Mouse (Mus musculus): ENCODE results near the gene Meis1. TPM values are rescaled to one million over a fixed set of nuclear protein-coding genes. Genes with fewer than 3 reads are reported as not detected.

Meis1 gene
- polyA plus RNA-seq, 1 experiment from 2014 or later, result 178 TPM

GRCm38 (mm10) chr11:19015731-19016461 is 2.9 kb downstream of the Meis1 start:
- peaks cover 1% of the 10 kb centered on the region; the same call in 1 of the 2 replicates for H3K4me1 ChIP-seq (replicated peaks; ENCODE audit: control insufficient read depth, insufficient read depth, low read length)
- peak overlapping the region; percentile 74 for H3K4me3 ChIP-seq (replicated peaks; ENCODE audit: low read length)
- peak overlapping the region; percentile 93 for H3K4me2 ChIP-seq (replicated peaks)
- H3K27ac ChIP-seq, result peak overlapping the region; percentile 99
- DNase-seq (ENCODE audit: low spot score) (peak; percentile 55), ATAC-seq (ENCODE audit: low FRiP score) (no peak)
- H3K9me3 ChIP-seq (ENCODE audit: control insufficient read depth, low read length), result no peaks in the 10 kb centered on the region
- peak overlapping the region; percentile 100 for H3K9ac ChIP-seq
- WGBS, result under 1% methylated on average over 37 of the region's 37 CpGs
- peaks cover 38% of the 10 kb centered on the region for H3K36me3 ChIP-seq (replicated peaks; ENCODE audit: control insufficient read depth, insufficient read depth)
- H3K27me3 ChIP-seq (ENCODE audit: control insufficient read depth, insufficient read depth, low read length), result no peaks in the 10 kb centered on the region

DNA sequence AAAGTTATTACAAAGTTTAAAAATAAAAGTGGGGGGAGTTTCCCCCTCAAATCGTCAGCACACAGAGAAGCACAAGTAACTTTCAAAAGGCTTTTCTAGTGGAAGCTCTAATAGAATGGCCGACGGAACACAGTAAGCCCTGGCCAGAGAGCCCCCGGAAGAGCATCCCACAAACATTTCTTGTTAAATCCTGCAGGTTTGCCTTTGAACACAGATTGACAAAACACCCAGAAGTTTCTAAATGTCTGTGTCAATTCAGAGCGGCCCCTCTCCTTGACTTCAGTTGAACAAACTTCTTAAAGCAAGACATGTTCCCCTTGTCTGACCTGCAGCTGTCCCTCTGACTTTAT is 3.4 kb downstream of the Meis1 start:
- WGBS, result under 1% methylated on average over 5 of the region's 5 CpGs
- H3K9ac ChIP-seq, result peak overlapping the region; percentile 100
- peak overlapping the region; percentile 74 for H3K4me3 ChIP-seq (replicated peaks; ENCODE audit: low read length)
- peak; percentile 48 for DNase-seq (ENCODE audit: low spot score)
- ATAC-seq (ENCODE audit: low FRiP score), result no peak
- H3K9me3 ChIP-seq (ENCODE audit: control insufficient read depth, low read length), result no peaks in the 10 kb centered on the region
- peaks cover 44% of the 10 kb centered on the region for H3K36me3 ChIP-seq (replicated peaks; ENCODE audit: control insufficient read depth, insufficient read depth)
- H3K27me3 ChIP-seq (ENCODE audit: control insufficient read depth, insufficient read depth, low read length), result no peaks in the 10 kb centered on the region
- H3K4me2 ChIP-seq (replicated peaks), result peak overlapping the region; percentile 93
- peak overlapping the region; percentile 99 for H3K27ac ChIP-seq
- peaks cover 4% of the 10 kb centered on the region; the same call in 1 of the 2 replicates for H3K4me1 ChIP-seq (replicated peaks; ENCODE audit: control insufficient read depth, insufficient read depth, low read length)

- WGBS, result 1% methylated on average over 35 of the region's 35 CpGs
- H3K9me3 ChIP-seq (ENCODE audit: control insufficient read depth, low read length), result no peaks in the 10 kb centered on the region
- peaks cover 11% of the 10 kb centered on the region; the same call in 1 of the 2 replicates for H3K4me1 ChIP-seq (replicated peaks; ENCODE audit: control insufficient read depth, insufficient read depth, low read length)
- H3K9ac ChIP-seq, result peak overlapping the region; percentile 100
- H3K4me3 ChIP-seq (replicated peaks; ENCODE audit: low read length), result peak overlapping the region; percentile 74
- ATAC-seq (ENCODE audit: low FRiP score) (no peak), DNase-seq (ENCODE audit: low spot score) (no peak)
- H3K4me2 ChIP-seq (replicated peaks), result peak overlapping the region; percentile 93
- peak overlapping the region; percentile 99 for H3K27ac ChIP-seq
- H3K27me3 ChIP-seq (ENCODE audit: control insufficient read depth, insufficient read depth, low read length), result no peaks in the 10 kb centered on the region
- H3K36me3 ChIP-seq (replicated peaks; ENCODE audit: control insufficient read depth, insufficient read depth), result peaks cover 46% of the 10 kb centered on the region
Observed at GRCm38 (mm10) chr11:19014441-19015161, 4.2 kb downstream of the Meis1 start.

DNA sequence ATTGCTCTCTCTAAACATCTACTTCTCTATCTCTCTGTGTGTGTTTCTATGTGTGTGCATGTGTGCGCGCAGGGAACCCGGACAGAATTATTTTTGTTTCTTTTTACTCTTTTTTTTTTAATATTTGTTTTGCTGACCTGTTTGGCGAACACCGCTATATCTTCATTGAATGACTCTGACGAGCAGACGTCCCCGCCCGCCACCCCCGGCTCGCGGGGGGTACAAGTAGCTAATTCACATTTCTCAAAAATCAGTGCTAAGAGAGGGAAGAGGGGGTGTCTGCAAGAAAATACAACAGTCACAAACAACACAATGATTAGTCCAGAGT is 4.7 kb downstream of the Meis1 start:
- Histone ChIP-seq H3K27ac (peak overlapping the region; percentile 99), H3K27me3 (ENCODE audit: control insufficient read depth, insufficient read depth, low read length) (no peaks in the 10 kb centered on the region), H3K4me2 (replicated peaks) (peak overlapping the region; percentile 93), H3K4me3 (replicated peaks; ENCODE audit: low read length) (peak overlapping the region; percentile 74), H3K9ac (peak overlapping the region; percentile 100), H3K9me3 (ENCODE audit: control insufficient read depth, low read length) (no peaks in the 10 kb centered on the region), H3K36me3 (replicated peaks; ENCODE audit: control insufficient read depth, insufficient read depth) (peaks cover 46% of the 10 kb centered on the region), H3K4me1 (replicated peaks; ENCODE audit: control insufficient read depth, insufficient read depth, low read length) (peaks cover 12% of the 10 kb centered on the region; the same call in 1 of the 2 replicates)
- WGBS, result 8% methylated on average over 12 of the region's 12 CpGs
- DNase-seq (ENCODE audit: low spot score) (no peak), ATAC-seq (ENCODE audit: low FRiP score) (no peak)

GRCm38 (mm10) chr11:19013141-19014112 is 5.4 kb downstream of the Meis1 start:
- WGBS, result 9% methylated on average over 25 of the region's 25 CpGs
- H3K4me1 ChIP-seq (replicated peaks; ENCODE audit: control insufficient read depth, insufficient read depth, low read length), result peaks cover 18% of the 10 kb centered on the region; the same call in 1 of the 2 replicates
- DNase-seq (ENCODE audit: low spot score), result peak; percentile 50

GRCm38 (mm10) chr11:19012463-19013115 is 6.2 kb downstream of the Meis1 start:
- Histone ChIP-seq H3K9me3 (ENCODE audit: control insufficient read depth, low read length) (no peaks in the 10 kb centered on the region), H3K4me3 (replicated peaks; ENCODE audit: low read length) (peak overlapping the region; percentile 74), H3K27ac (peak overlapping the region; percentile 99), H3K27me3 (ENCODE audit: control insufficient read depth, insufficient read depth, low read length) (no peaks in the 10 kb centered on the region), H3K9ac (peak overlapping the region; percentile 100), H3K36me3 (replicated peaks; ENCODE audit: control insufficient read depth, insufficient read depth) (peaks cover 46% of the 10 kb centered on the region), H3K4me2 (replicated peaks) (peak overlapping the region; percentile 93), H3K4me1 (replicated peaks; ENCODE audit: control insufficient read depth, insufficient read depth, low read length) (peaks cover 25% of the 10 kb centered on the region)
- whole genome bisulfite sequencing, result 16% methylated on average over 2 of the region's 2 CpGs
- ATAC-seq (ENCODE audit: low FRiP score) (no peak), DNase-seq (ENCODE audit: low spot score) (peak; percentile 58)

More at GRCm38 (mm10) chr11:19013141-19014112, 5.4 kb downstream of the Meis1 start:
- peak overlapping the region; percentile 93 for H3K4me2 ChIP-seq (replicated peaks)
- peak overlapping the region; percentile 99 for H3K27ac ChIP-seq
- H3K27me3 ChIP-seq (ENCODE audit: control insufficient read depth, insufficient read depth, low read length), result no peaks in the 10 kb centered on the region
- peaks cover 46% of the 10 kb centered on the region for H3K36me3 ChIP-seq (replicated peaks; ENCODE audit: control insufficient read depth, insufficient read depth)
- H3K4me3 ChIP-seq (replicated peaks; ENCODE audit: low read length), result peak overlapping the region; percentile 74
- peak overlapping the region; percentile 100 for H3K9ac ChIP-seq
- no peak for ATAC-seq (ENCODE audit: low FRiP score)
- no peaks in the 10 kb centered on the region for H3K9me3 ChIP-seq (ENCODE audit: control insufficient read depth, low read length)

DNA sequence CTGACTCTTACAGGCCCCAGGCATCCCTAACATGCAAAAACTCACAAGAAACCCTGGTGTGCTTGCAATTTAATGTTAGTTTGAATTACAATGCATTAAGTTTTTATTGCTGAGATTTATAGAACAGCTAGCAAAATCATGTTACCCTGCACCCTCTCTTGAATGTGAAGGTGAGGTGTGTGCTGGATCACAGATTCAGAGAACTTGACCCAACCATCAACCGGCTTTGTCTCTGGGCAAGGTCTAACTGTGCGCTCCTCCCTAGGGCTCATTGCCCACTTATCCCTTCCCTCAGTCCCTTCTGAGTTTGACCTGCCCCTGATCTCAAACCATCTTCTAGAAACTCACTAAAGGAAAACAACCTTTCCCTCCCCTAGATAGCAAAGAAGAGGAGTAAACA is 6.8 kb downstream of the Meis1 start:
- H3K4me2 ChIP-seq (replicated peaks), result peak overlapping the region; percentile 93

DNA sequence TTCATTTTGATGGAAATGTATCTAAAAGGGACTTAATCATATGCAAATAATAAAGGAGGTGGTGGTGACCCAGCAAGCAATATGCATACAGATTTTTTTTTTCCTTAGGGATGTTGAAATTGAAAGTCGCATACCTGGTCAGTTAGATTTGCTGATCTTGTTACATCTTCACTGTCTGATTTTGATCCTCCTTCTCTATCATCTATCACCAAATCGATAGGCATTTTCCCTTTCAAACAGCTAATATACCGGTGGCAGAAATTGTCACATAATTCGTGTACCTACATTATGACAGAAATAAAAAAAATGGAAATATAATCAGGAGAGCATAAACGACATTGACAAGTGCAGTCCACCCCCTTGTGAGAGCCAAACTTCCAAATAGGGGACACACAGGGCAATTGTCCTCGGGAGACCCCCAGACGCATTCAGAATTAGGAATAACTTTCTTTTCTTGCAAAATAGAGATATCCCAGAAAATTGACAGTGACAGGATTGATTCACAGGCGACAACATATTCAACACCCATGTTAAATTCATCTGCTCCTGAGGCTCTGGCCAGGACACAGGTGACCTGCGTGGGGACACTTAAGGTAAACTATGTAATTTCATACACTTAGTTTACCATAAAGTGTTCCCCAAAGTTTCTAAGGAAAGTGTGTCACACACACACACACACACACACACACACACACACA is 7.5 kb downstream of the Meis1 start:
- WGBS, result 18% methylated on average over 9 of the region's 9 CpGs
- no peaks in the 10 kb centered on the region for H3K27me3 ChIP-seq (ENCODE audit: control insufficient read depth, insufficient read depth, low read length)
- peaks cover 38% of the 10 kb centered on the region for H3K4me1 ChIP-seq (replicated peaks; ENCODE audit: control insufficient read depth, insufficient read depth, low read length)
- no peaks in the 10 kb centered on the region for H3K9me3 ChIP-seq (ENCODE audit: control insufficient read depth, low read length)
- H3K4me3 ChIP-seq (replicated peaks; ENCODE audit: low read length), result peak overlapping the region; percentile 74
- DNase-seq (ENCODE audit: low spot score) (no peak), ATAC-seq (ENCODE audit: low FRiP score) (no peak)
- peak overlapping the region; percentile 100 for H3K9ac ChIP-seq
- peak overlapping the region; percentile 93 for H3K4me2 ChIP-seq (replicated peaks)
- H3K27ac ChIP-seq, result peak overlapping the region; percentile 99
- H3K36me3 ChIP-seq (replicated peaks; ENCODE audit: control insufficient read depth, insufficient read depth), result peaks cover 52% of the 10 kb centered on the region

More for the DNA sequence above, 6.8 kb downstream of the Meis1 start:
- Histone ChIP-seq H3K9ac (peak overlapping the region; percentile 100), H3K4me3 (replicated peaks; ENCODE audit: low read length) (peak overlapping the region; percentile 74), H3K36me3 (replicated peaks; ENCODE audit: control insufficient read depth, insufficient read depth) (peaks cover 52% of the 10 kb centered on the region), H3K27ac (peak overlapping the region; percentile 99), H3K4me1 (replicated peaks; ENCODE audit: control insufficient read depth, insufficient read depth, low read length) (peaks cover 31% of the 10 kb centered on the region), H3K9me3 (ENCODE audit: control insufficient read depth, low read length) (no peaks in the 10 kb centered on the region), H3K27me3 (ENCODE audit: control insufficient read depth, insufficient read depth, low read length) (no peaks in the 10 kb centered on the region)
- DNase-seq (ENCODE audit: low spot score), result no peak
- WGBS, result 12% methylated on average over 2 of the region's 2 CpGs
- no peak for ATAC-seq (ENCODE audit: low FRiP score)
